ENCODE assay signal across 25 mouse cellular contexts in genomic region chr5:48320597-48320996, GRCm38 (mm10).
"Had no signal": no experiment of that assay in that cellular context is flagged by ENCODE, and none has a peak within 500 bp of the region (broad histone marks: within the 10 kb centered on the region; RNA-seq: fewer than 3 reads in every experiment).

No protein-coding gene starts in this region.

- H3K27me3 ChIP-seq: heart, embryonic 12.5 days; hindbrain, embryonic 12.5 days; intestine, embryonic 15.5 days; limb, embryonic 12.5 days had no signal

- H3K27ac ChIP-seq: gastrocnemius, adult 2 months; heart, embryonic 10.5 days; hindbrain, embryonic 10.5 days; hindbrain, embryonic 12.5 days; hindbrain, embryonic 14.5 days; intestine, embryonic 15.5 days; layer of hippocampus, adult 2 months; left cerebral cortex, adult 2 months; limb, embryonic 10.5 days; limb, embryonic 12.5 days had no signal

- DNase-seq: gastrocnemius, adult 2 months; gastrocnemius, postnatal 10 days; gastrocnemius, postnatal 25 days; heart, adult 18-20 months; heart, postnatal 10 days; heart, postnatal 4 days; kidney, adult 18-20 months; kidney, adult 8-10 months; kidney, postnatal 10 days; kidney, postnatal 25 days; kidney, postnatal 4 days; liver had no signal

- H3K4me1 ChIP-seq: heart, embryonic 10.5 days; heart, embryonic 12.5 days; hindbrain, embryonic 10.5 days; hindbrain, embryonic 12.5 days; intestine, embryonic 15.5 days; limb, embryonic 10.5 days; limb, embryonic 12.5 days had no signal

- H3K9ac ChIP-seq: heart, embryonic 12.5 days; hindbrain, embryonic 12.5 days; hindbrain, embryonic 14.5 days; intestine, embryonic 15.5 days; limb, embryonic 12.5 days had no signal

- H3K4me3 ChIP-seq: gastrocnemius, adult 2 months; heart, embryonic 10.5 days; heart, embryonic 12.5 days; hindbrain, embryonic 10.5 days; hindbrain, embryonic 12.5 days; intestine, embryonic 15.5 days; layer of hippocampus, adult 2 months; left cerebral cortex, adult 2 months; limb, embryonic 10.5 days; limb, embryonic 12.5 days had no signal

- ATAC-seq: hindbrain, embryonic 16.5 days; inflammation-experienced regulatory T-cells, adult 6 months; intestine, embryonic 15.5 days; intestine, postnatal 0 days had no signal

- H3K36me3 ChIP-seq: heart, embryonic 10.5 days; heart, embryonic 12.5 days; hindbrain, embryonic 10.5 days; hindbrain, embryonic 12.5 days; intestine, embryonic 15.5 days; limb, embryonic 10.5 days; limb, embryonic 12.5 days had no signal

- H3K9me3 ChIP-seq: heart, embryonic 10.5 days; heart, embryonic 12.5 days; hindbrain, embryonic 10.5 days; hindbrain, embryonic 12.5 days; intestine, embryonic 15.5 days; limb, embryonic 10.5 days; limb, embryonic 12.5 days had no signal

- H3K4me2 ChIP-seq: heart, embryonic 12.5 days; hindbrain, embryonic 12.5 days; hindbrain, embryonic 14.5 days; intestine, embryonic 15.5 days; limb, embryonic 12.5 days had no signal
